Mouse (Mus musculus) lung, embryonic 14.5 days (tissue): Measurements from ENCODE around the gene Iqsec1. TPM values are rescaled to one million over a fixed set of nuclear protein-coding genes. Genes with fewer than 3 reads are reported as not detected.

Experiments used
- ATAC-seq: fragments of 200-750 bp; cut with Nextera tagmentation; 2 replicates; pipeline ENCODE4 v1.8.0; 2017; ENCODE audit warnings: mild to moderate bottlenecking, moderate TSS enrichment, moderate library complexity; ENCODE audit not compliant: insufficient read depth
- DNase-seq: peaks from one replicate; pipeline ENCODE4 v3.0.0-alpha.2; 2015
- H3K27ac ChIP-seq: fragments of 300-500 bp; sonication (generic); 2 replicates; pipeline ENCODE4 v1.5.1; 2014; ENCODE audit warnings: low read depth, mild to moderate bottlenecking, moderate library complexity
- H3K27me3 ChIP-seq: fragments of 300-500 bp; sonication (generic); 2 replicates; pipeline ENCODE4 v1.6.1; 2014; ENCODE audit warnings: low read length, control low read depth; ENCODE audit not compliant: insufficient read depth
- H3K36me3 ChIP-seq: fragments of 300-500 bp; sonication (generic); 2 replicates; pipeline ENCODE4 v1.6.1; 2014; ENCODE audit warnings: control low read depth; ENCODE audit not compliant: insufficient read depth
- H3K4me1 ChIP-seq: fragments of 300-500 bp; sonication (generic); 2 replicates; pipeline ENCODE4 v1.6.1; 2014; ENCODE audit warnings: antibody characterized with exemption, control low read depth; ENCODE audit not compliant: insufficient read depth
- H3K4me2 ChIP-seq: fragments of 300-500 bp; sonication (generic); 2 replicates; pipeline ENCODE4 v1.6.1; 2014; ENCODE audit warnings: mild to moderate bottlenecking
- H3K4me3 ChIP-seq: fragments of 300-500 bp; sonication (generic); 2 replicates; pipeline ENCODE4 v1.5.1; 2014; ENCODE audit warnings: low read depth, low read length
- H3K9ac ChIP-seq: fragments of 300-500 bp; sonication (generic); 2 replicates; pipeline ENCODE4 v1.6.1; 2014
- H3K9me3 ChIP-seq: fragments of 300-500 bp; sonication (generic); 2 replicates; pipeline ENCODE4 v1.6.1; 2016; ENCODE audit warnings: low read depth, low read length, control low read depth
- CTCF ChIP-seq: IDR thresholded peaks from 2 replicates; pipeline ENCODE4 v1.5.1; 2016; ENCODE audit warnings: antibody characterized with exemption, low read depth
- WGBS: fragments of 180-500 bp; shearing (Covaris S2); extraction: QIAGEN DNeasy Blood & Tissue Kit; methylation state at CpG from one replicate; pipeline ENCODE4 v1.1.7; 2014; 5-methylcytosine and 5-hydroxymethylcytosine counted together
- polyA plus RNA-seq: library from polyadenylated mRNA; unstranded; fragments of >200 nt; fragmentation: Nextera tagmentation; extraction: Ambion mirVana; gene quantifications from 2 replicates; pipeline ENCODE4 v1.2.1, GENCODE M21; 2014

Gene Iqsec1
- polyA plus RNA-seq, 1 experiment from 2014 or later: 15.8 TPM

DNA sequence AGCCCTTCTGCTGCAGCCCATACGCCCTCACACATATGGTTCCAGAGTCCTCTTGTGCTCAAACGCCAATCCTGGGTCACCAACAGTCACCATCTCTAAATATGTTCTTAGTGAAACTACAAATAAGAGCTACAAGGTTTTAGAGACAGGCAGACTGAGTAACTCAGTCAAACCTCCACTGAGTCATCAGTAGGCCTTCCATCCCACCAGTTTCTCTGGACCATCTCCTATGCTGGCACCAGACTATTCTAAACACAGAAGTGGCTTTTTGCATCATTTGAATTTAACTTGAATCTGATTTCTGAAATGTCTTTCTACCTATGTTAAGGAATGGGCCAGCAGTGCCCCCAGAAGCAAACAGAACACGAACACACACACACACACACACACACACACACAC, 120.5 kb downstream of the Iqsec1 start:
- Histone ChIP-seq H3K9ac (no peak overlapping the region), H3K9me3 (no peaks in the 10 kb centered on the region), H3K4me3 (no peak overlapping the region), H3K4me2 (no peak overlapping the region), H3K36me3 (no peaks in the 10 kb centered on the region), H3K27ac (no peak overlapping the region), H3K27me3 (no peaks in the 10 kb centered on the region), H3K4me1 (no peaks in the 10 kb centered on the region)
- DNase-seq: no peak
- 70% methylated on average over 3 of the region's 3 CpGs for WGBS
- ATAC-seq: no peak
- no peak for TF ChIP-seq CTCF

DNA sequence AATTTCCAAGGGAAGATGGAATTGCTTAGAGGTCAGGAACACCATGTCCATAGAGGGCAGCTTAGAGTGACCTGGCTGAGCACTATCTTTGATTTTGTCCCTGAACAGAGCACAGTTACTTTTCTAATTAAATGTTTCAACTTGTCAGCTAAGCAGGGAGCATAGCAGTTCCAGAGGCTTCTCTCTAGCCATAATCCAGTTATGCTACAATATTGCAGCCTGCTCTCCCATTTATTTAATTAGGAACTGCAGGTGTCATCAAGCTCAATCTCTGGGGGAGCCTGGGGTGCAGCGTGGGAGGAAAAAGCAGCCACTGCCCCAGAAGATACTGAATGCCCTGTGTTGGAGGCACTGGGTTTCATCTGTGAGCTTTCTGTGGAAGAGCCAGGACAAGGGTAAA, 127.1 kb downstream of the Iqsec1 start:
- ATAC-seq (no peak), DNase-seq (no peak)
- Histone ChIP-seq H3K4me1 (no peaks in the 10 kb centered on the region), H3K4me3 (no peak overlapping the region), H3K4me2 (no peak overlapping the region), H3K9me3 (no peaks in the 10 kb centered on the region), H3K9ac (no peak overlapping the region), H3K27ac (no peak overlapping the region), H3K36me3 (no peaks in the 10 kb centered on the region), H3K27me3 (no peaks in the 10 kb centered on the region)
- WGBS: 95% methylated on average over 1 of the region's 1 CpGs
- no peak for TF ChIP-seq CTCF

DNA sequence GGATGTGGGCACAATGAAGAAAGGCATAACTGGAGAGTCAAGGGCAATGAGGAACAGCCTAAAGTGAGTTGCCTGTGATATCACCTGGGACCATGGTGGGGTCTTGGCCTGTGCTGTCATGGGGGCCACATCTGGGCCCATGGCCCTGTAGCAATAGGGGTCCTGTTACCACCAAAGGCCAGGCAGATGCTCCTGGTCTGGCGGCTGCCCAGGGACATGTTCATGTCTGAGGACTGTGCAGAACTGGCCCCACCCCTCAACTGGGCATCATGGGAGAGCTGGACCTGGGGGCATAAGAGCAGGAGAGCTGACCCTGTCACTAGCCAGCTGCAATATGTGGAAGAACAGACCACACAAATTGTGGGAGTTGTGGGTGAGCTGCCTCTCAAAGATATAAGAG, 130.6 kb downstream of the Iqsec1 start:
- DNase-seq (no peak), ATAC-seq (no peak)
- 73% methylated on average over 1 of the region's 1 CpGs for WGBS

DNA sequence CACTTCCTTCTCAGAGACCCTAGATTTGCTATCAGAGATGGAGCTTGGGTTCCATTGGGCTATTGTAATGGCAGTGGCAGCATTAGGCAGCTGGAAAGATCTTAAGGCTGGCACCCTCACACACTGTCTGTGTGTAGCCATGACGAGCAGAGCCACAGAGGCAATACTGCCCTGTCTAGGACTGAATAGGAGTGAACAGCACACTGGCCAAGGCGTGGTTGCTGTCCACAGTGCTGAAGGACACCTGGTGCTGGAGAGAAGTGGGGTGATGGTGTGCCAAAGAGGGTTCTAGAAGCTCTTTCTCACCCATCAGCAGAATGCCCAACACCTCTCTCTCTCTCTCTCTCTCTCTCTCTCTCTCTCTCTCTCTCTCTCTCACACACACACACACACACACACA, 136.1 kb downstream of the Iqsec1 start:
- no peak for TF ChIP-seq CTCF
- no peaks in the 10 kb centered on the region for H3K9me3 ChIP-seq
- H3K4me2 ChIP-seq: no peak overlapping the region
- no peak overlapping the region for H3K4me3 ChIP-seq
- 27% methylated on average over 2 of the region's 2 CpGs for WGBS
- no peaks in the 10 kb centered on the region for H3K4me1 ChIP-seq
- H3K36me3 ChIP-seq: no peaks in the 10 kb centered on the region
- ATAC-seq (no peak), DNase-seq (peak; percentile 71)
- H3K27me3 ChIP-seq: no peaks in the 10 kb centered on the region
- H3K9ac ChIP-seq: no peak overlapping the region
- no peak overlapping the region for H3K27ac ChIP-seq

More for the DNA sequence above, 130.6 kb downstream of the Iqsec1 start:
- Histone ChIP-seq H3K4me3 (no peak overlapping the region), H3K27me3 (no peaks in the 10 kb centered on the region), H3K4me1 (no peaks in the 10 kb centered on the region), H3K4me2 (no peak overlapping the region), H3K27ac (no peak overlapping the region), H3K9me3 (no peaks in the 10 kb centered on the region), H3K9ac (no peak overlapping the region), H3K36me3 (no peaks in the 10 kb centered on the region)
- TF ChIP-seq CTCF: no peak

DNA sequence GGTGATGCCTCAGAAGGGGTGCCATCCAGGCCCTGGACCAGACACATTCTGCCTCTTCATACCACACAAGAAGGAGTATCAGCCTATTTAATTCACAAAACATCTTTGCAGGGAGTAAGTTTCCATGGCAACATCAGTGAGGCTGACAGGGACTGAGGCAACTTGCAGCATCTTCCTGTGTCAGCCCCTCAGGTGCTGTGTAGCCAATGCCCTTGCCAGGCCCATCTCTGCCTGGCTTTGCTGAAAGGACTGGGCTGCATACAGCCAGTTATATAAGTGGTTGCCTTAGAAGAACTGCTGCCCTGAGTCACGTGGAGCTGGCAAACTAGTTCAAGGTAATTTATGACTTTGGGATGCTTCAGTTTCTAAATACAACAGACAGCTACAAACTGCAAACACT, 140.4 kb downstream of the Iqsec1 start:
- H3K27me3 ChIP-seq: no peaks in the 10 kb centered on the region
- H3K4me1 ChIP-seq: no peaks in the 10 kb centered on the region
- DNase-seq (no peak), ATAC-seq (no peak)
- no peaks in the 10 kb centered on the region for H3K36me3 ChIP-seq
- H3K4me2 ChIP-seq: no peak overlapping the region
- WGBS: 59% methylated on average over 1 of the region's 1 CpGs
- TF ChIP-seq CTCF: no peak
- no peak overlapping the region for H3K27ac ChIP-seq
- no peak overlapping the region for H3K4me3 ChIP-seq
- H3K9ac ChIP-seq: no peak overlapping the region
- H3K9me3 ChIP-seq: no peaks in the 10 kb centered on the region

DNA sequence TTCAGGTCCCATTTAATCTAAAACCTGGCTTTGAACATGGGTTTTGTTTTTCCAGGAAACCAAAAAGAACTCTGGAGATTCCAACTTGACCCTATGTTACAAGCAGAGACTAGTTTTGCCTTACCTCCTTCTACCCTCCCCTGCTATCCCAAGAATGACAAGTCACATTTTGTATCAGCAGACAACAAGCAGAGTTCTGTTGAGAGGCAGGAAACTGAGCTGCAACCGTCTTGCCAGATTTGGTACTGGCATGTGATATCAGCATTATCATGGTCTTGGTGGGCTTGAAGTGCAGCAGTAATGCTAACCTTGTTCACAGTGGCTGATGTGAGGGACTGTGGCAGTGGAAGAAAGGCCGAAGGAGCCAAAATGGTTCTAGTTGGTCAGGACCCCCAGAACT, 141.0 kb downstream of the Iqsec1 start:
- Histone ChIP-seq H3K27ac (no peak overlapping the region), H3K36me3 (no peaks in the 10 kb centered on the region), H3K9ac (no peak overlapping the region), H3K9me3 (no peaks in the 10 kb centered on the region), H3K4me3 (no peak overlapping the region), H3K4me1 (no peaks in the 10 kb centered on the region), H3K27me3 (no peaks in the 10 kb centered on the region), H3K4me2 (no peak overlapping the region)
- DNase-seq: no peak
- WGBS: 79% methylated on average over 2 of the region's 2 CpGs
- ATAC-seq: no peak
- TF ChIP-seq CTCF: no peak

DNA sequence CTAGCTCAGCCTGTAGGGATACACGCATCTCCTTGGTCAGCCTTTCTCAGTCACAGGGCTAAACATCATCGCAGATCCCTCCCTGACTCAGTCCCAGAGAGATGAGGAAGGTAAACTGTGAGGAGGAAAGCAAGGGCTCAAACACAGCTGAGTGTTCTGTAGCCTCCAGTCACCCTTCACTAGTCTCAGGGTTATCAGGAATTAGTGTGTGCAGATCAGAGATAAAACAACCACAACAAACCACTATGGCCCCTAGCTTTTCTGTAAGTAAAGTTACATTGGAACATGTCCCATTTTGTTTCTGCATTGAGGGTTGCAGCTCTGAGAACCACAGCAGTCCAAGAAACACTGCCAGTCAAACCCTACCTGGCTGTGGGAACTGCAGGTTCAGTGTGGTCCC, 148.5 kb downstream of the Iqsec1 start:
- H3K27ac ChIP-seq: no peak overlapping the region
- ATAC-seq: no peak
- H3K4me1 ChIP-seq: no peaks in the 10 kb centered on the region
- no peaks in the 10 kb centered on the region for H3K9me3 ChIP-seq
- DNase-seq: no peak
- WGBS: 90% methylated on average over 2 of the region's 2 CpGs
- H3K4me2 ChIP-seq: no peak overlapping the region
- no peaks in the 10 kb centered on the region for H3K27me3 ChIP-seq
- no peaks in the 10 kb centered on the region for H3K36me3 ChIP-seq
- no peak overlapping the region for H3K4me3 ChIP-seq
- no peak for TF ChIP-seq CTCF
- H3K9ac ChIP-seq: no peak overlapping the region

DNA sequence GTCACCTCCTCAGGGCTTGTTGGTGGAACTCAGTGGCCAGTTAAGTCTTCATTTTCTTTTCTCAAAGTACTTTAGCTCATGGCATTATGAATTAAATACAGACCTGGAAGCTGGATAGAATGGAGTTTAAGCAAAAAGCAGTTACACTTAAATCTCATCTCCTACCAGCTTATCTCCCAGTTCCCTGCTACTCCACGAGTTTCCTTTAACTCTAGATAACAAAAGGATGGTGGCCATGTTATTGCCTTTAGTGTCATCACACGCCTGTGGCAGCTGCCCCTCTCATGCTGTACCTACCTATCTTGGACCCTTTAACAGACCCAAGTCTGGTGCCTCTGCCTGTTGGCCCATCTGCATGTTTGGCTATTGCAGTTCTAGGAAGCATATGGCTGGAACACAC, 151.7 kb downstream of the Iqsec1 start:
- H3K4me3 ChIP-seq: no peak overlapping the region
- DNase-seq (no peak), ATAC-seq (no peak)
- H3K9ac ChIP-seq: no peak overlapping the region
- H3K4me1 ChIP-seq: no peaks in the 10 kb centered on the region
- no peaks in the 10 kb centered on the region for H3K27me3 ChIP-seq
- H3K36me3 ChIP-seq: no peaks in the 10 kb centered on the region
- no peaks in the 10 kb centered on the region for H3K9me3 ChIP-seq
- no peak overlapping the region for H3K27ac ChIP-seq
- 51% methylated on average over 2 of the region's 2 CpGs for WGBS
- TF ChIP-seq CTCF: no peak
- H3K4me2 ChIP-seq: no peak overlapping the region
